Mouse (Mus musculus): ENCODE measurements at regions not wholly inside any gene's neighbourhood (a gene's known extent, or its start where the extent isn't known, plus 50 kb on each side); places are given as distances from the start of the nearest gene placed in this dataset.

DNA sequence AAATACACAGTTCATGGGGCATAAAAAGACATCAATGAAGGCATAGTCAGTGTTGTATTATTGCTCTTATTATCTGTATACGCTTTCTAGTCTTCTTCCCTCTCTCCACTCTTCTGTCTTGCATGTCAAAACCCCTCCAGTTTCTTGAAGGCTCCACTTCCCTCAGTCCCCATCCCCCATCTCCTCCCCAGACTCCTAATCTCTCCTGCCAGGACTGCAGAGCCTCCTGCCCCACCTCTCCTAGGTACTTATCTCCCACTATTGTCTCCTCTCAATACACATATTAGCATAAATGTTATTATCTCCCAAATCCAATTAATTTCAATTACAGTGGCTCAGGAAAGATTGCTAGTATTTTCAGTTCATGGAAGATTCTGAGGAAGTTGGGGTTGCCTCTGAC lies 264.2 kb downstream of the Gm9195 start:
- TF ChIP-seq GATA1 (IDR thresholded peaks at IDR 0.05; ENCODE audit: borderline replicate concordance, low read length): no peak
- no peak for TF ChIP-seq CTCF (IDR thresholded peaks at IDR 0.05; ENCODE audit: low read depth, low read length)
- TF ChIP-seq POLR2AphosphoS5 (IDR thresholded peaks at IDR 0.05; ENCODE audit: insufficient replicate concordance, low read depth, low read length): no peak
- TF ChIP-seq TAL1 (conservative IDR thresholded peaks at IDR 0.05; ENCODE audit: low read depth, low read length): no peak
